Mouse (Mus musculus) neural tube, embryonic 11.5 days (tissue): ENCODE measurements around the gene Pbxip1. TPM values are rescaled to one million over a fixed set of nuclear protein-coding genes. Genes with fewer than 3 reads are reported as not detected.
A peak's percentile ranks its signal among the peaks of the same experiment; 100 is the strongest.

Experiments
- ATAC-seq: fragments of 200-750 bp; cut with Nextera tagmentation; 2 replicates; pipeline ENCODE4 v1.8.0; 2017; ENCODE audit warnings: moderate number of reproducible peaks, mild to moderate bottlenecking, moderate TSS enrichment, moderate library complexity; ENCODE audit not compliant: insufficient read depth, low FRiP score, low TSS enrichment
- DNase-seq: peaks from one replicate; pipeline ENCODE4 v3.0.0-alpha.2; 2015; ENCODE audit warnings: low spot score
- H3K27ac ChIP-seq: fragments of 300-500 bp; sonication (generic); 2 replicates; pipeline ENCODE4 v1.5.1; 2014; ENCODE audit warnings: low read depth, mild to moderate bottlenecking, low read length
- H3K27me3 ChIP-seq: fragments of 300-500 bp; sonication (generic); 2 replicates; pipeline ENCODE4 v1.6.1; 2014; ENCODE audit warnings: mild to moderate bottlenecking, low read length, mixed read lengths; ENCODE audit not compliant: control insufficient read depth, insufficient read depth
- H3K36me3 ChIP-seq: fragments of 300-500 bp; sonication (generic); 2 replicates; pipeline ENCODE4 v1.6.1; 2014; ENCODE audit warnings: mild to moderate bottlenecking, low read length, moderate library complexity, mixed read lengths; ENCODE audit not compliant: control insufficient read depth, insufficient read depth
- H3K4me1 ChIP-seq: fragments of 300-500 bp; sonication (generic); 2 replicates; pipeline ENCODE4 v1.6.1; 2014; ENCODE audit warnings: low read length, mixed read lengths; ENCODE audit not compliant: control insufficient read depth, insufficient read depth
- H3K4me2 ChIP-seq: fragments of 300-500 bp; sonication (generic); 2 replicates; pipeline ENCODE4 v1.6.1; 2014; ENCODE audit warnings: low read depth, mild to moderate bottlenecking, moderate library complexity
- H3K4me3 ChIP-seq: fragments of 300-500 bp; sonication (generic); 2 replicates; pipeline ENCODE4 v1.5.1; 2014; ENCODE audit warnings: low read depth, low read length
- H3K9ac ChIP-seq: fragments of 300-500 bp; sonication (generic); 2 replicates; pipeline ENCODE4 v1.6.1; 2014; ENCODE audit warnings: mild to moderate bottlenecking, low read length
- H3K9me3 ChIP-seq: fragments of 300-500 bp; sonication (generic); 2 replicates; pipeline ENCODE4 v1.6.1; 2016; ENCODE audit warnings: low read length; ENCODE audit not compliant: control insufficient read depth
- WGBS: fragments of 180-500 bp; shearing (Covaris S2); extraction: QIAGEN DNeasy Blood & Tissue Kit; methylation state at CpG from one replicate; pipeline ENCODE4 v1.1.7; 2014; 5-methylcytosine and 5-hydroxymethylcytosine counted together
- polyA plus RNA-seq: library from polyadenylated mRNA; unstranded; fragments of >200 nt; fragmentation: Nextera tagmentation; extraction: Ambion mirVana; gene quantifications from 2 replicates; pipeline ENCODE4 v1.2.1, GENCODE M21; 2014

Pbxip1 gene
- polyA plus RNA-seq, 1 experiment from 2014 or later: 9.1 TPM

- H3K4me2 ChIP-seq: peak overlapping the region; percentile 99
- peak; percentile 18 for DNase-seq
- no peaks in the 10 kb centered on the region for H3K9me3 ChIP-seq
- peak overlapping the region; percentile 48 for H3K4me3 ChIP-seq
- H3K27me3 ChIP-seq: peaks cover 14% of the 10 kb centered on the region
- no peaks in the 10 kb centered on the region for H3K36me3 ChIP-seq
- H3K9ac ChIP-seq: peak overlapping the region; percentile 39; the same call in 1 of the 2 replicates
- under 1% methylated on average over 17 of the region's 24 CpGs for WGBS
- no peak overlapping the region for H3K27ac ChIP-seq
- ATAC-seq: no peak
- peaks cover 37% of the 10 kb centered on the region for H3K4me1 ChIP-seq
Measured at GRCm38 (mm10) chr3:89392871-89393311, 43.6 kb upstream of the Pbxip1 start.

- no peaks in the 10 kb centered on the region for H3K36me3 ChIP-seq
- ATAC-seq (peak; percentile 91), DNase-seq (peak; percentile 94)
- H3K27ac ChIP-seq: peak overlapping the region; percentile 5; the same call in 1 of the 2 replicates
- H3K4me1 ChIP-seq: peaks cover 37% of the 10 kb centered on the region
- peaks cover 14% of the 10 kb centered on the region for H3K27me3 ChIP-seq
- H3K4me3 ChIP-seq: peak overlapping the region; percentile 51
- H3K9ac ChIP-seq: peak overlapping the region; percentile 63
- H3K9me3 ChIP-seq: no peaks in the 10 kb centered on the region
- WGBS: under 1% methylated on average over 15 of the region's 15 CpGs
- peak overlapping the region; percentile 99 for H3K4me2 ChIP-seq
Measured at GRCm38 (mm10) chr3:89393605-89394004, 42.9 kb upstream of the Pbxip1 start.

- Histone ChIP-seq H3K9ac (peak within 1 kb of the TSS; percentile 63), H3K4me1 (peaks cover 37% of the 10 kb centered on the region), H3K36me3 (no peaks in the 10 kb centered on the region), H3K9me3 (no peaks in the 10 kb centered on the region), H3K27ac (peak within 1 kb of the TSS; percentile 5), H3K27me3 (peaks cover 14% of the 10 kb centered on the region), H3K4me2 (peak within 1 kb of the TSS; percentile 99), H3K4me3 (peak within 1 kb of the TSS; percentile 51)
- WGBS: under 1% methylated on average over 39 of the region's 42 CpGs
- DNase-seq: peak; percentile 57
- peak; percentile 46 for ATAC-seq
Measured at GRCm38 (mm10) chr3:89394006-89394893, 42.3 kb upstream of the Pbxip1 start, which contains the start of gene Zbtb7b. Gene Zbtb7b, minus strand, starts transcription at chr3:89394776.

- peaks cover 14% of the 10 kb centered on the region for H3K27me3 ChIP-seq
- peak overlapping the region; percentile 5; the same call in 1 of the 2 replicates for H3K27ac ChIP-seq
- H3K4me1 ChIP-seq: peaks cover 37% of the 10 kb centered on the region
- peak overlapping the region; percentile 63 for H3K9ac ChIP-seq
- peak overlapping the region; percentile 51 for H3K4me3 ChIP-seq
- peak overlapping the region; percentile 99 for H3K4me2 ChIP-seq
- no peaks in the 10 kb centered on the region for H3K9me3 ChIP-seq
- peak; percentile 84 for DNase-seq
- ATAC-seq: no peak
- under 1% methylated on average over 11 of the region's 12 CpGs for WGBS
- no peaks in the 10 kb centered on the region for H3K36me3 ChIP-seq
Measured at GRCm38 (mm10) chr3:89394894-89395256, 41.6 kb upstream of the Pbxip1 start.

GRCm38 (mm10) chr3:89395419-89395805 lies 41.1 kb upstream of the Pbxip1 start:
- Histone ChIP-seq H3K36me3 (no peaks in the 10 kb centered on the region), H3K27me3 (peaks cover 14% of the 10 kb centered on the region), H3K9ac (0 out of 2 replicates have a peak overlapping the region, but pooled peaks have one; percentile 15), H3K27ac (no peak overlapping the region), H3K4me2 (peak overlapping the region; percentile 99), H3K9me3 (no peaks in the 10 kb centered on the region), H3K4me3 (peak overlapping the region; percentile 51), H3K4me1 (peaks cover 37% of the 10 kb centered on the region)
- no peak for ATAC-seq
- no peak for DNase-seq
- 1% methylated on average over 10 of the region's 10 CpGs for WGBS

GRCm38 (mm10) chr3:89395806-89396653 lies 40.5 kb upstream of the Pbxip1 start:
- DNase-seq (peak; percentile 78), ATAC-seq (no peak)
- 1% methylated on average over 39 of the region's 44 CpGs for WGBS
- no peaks in the 10 kb centered on the region for H3K9me3 ChIP-seq
- peak overlapping the region; percentile 99 for H3K4me2 ChIP-seq
- peak overlapping the region; percentile 51 for H3K4me3 ChIP-seq
- H3K9ac ChIP-seq: peak overlapping the region; percentile 52
- peaks cover 14% of the 10 kb centered on the region for H3K27me3 ChIP-seq
- peaks cover 32% of the 10 kb centered on the region for H3K4me1 ChIP-seq
- no peaks in the 10 kb centered on the region for H3K36me3 ChIP-seq
- no peak overlapping the region for H3K27ac ChIP-seq

- ATAC-seq: no peak
- peak overlapping the region; percentile 99 for H3K4me2 ChIP-seq
- H3K4me3 ChIP-seq: peak overlapping the region; percentile 51
- no peak overlapping the region for H3K27ac ChIP-seq
- no peak for DNase-seq
- 3% methylated on average over 4 of the region's 4 CpGs for WGBS
- peaks cover 28% of the 10 kb centered on the region for H3K4me1 ChIP-seq
- no peaks in the 10 kb centered on the region for H3K9me3 ChIP-seq
- H3K36me3 ChIP-seq: no peaks in the 10 kb centered on the region
- no peak overlapping the region; the same call in 1 of the 2 replicates for H3K9ac ChIP-seq
- H3K27me3 ChIP-seq: peaks cover 14% of the 10 kb centered on the region
Measured at GRCm38 (mm10) chr3:89396654-89397005, 39.9 kb upstream of the Pbxip1 start.

- Histone ChIP-seq H3K9me3 (no peaks in the 10 kb centered on the region), H3K4me3 (no peak overlapping the region), H3K27me3 (no peaks in the 10 kb centered on the region), H3K4me2 (no peak overlapping the region), H3K36me3 (no peaks in the 10 kb centered on the region; the same call in 1 of the 2 replicates), H3K4me1 (peaks cover 4% of the 10 kb centered on the region; the same call in 1 of the 2 replicates), H3K9ac (no peak overlapping the region), H3K27ac (no peak overlapping the region)
- no peak for ATAC-seq
- DNase-seq: no peak
- 92% methylated on average over 7 of the region's 7 CpGs for WGBS
Measured at GRCm38 (mm10) chr3:89401329-89401728, 35.2 kb upstream of the Pbxip1 start.
